Mouse (Mus musculus): Measurements from ENCODE around the gene Prss38.
A peak's percentile ranks its signal among the peaks of the same experiment; 100 is the strongest.
"Not testable (repeated sequence)": the region's sequence is repeated elsewhere in the genome, so short reads cannot be mapped to it uniquely, and the experiment has no call there.

Prss38 gene

GRCm38 (mm10) chr11:59377999-59378398 lies 2.5 kb upstream of the Prss38 start:
- DNase-seq (ENCODE audit: low read depth, low spot score): no peak

DNA sequence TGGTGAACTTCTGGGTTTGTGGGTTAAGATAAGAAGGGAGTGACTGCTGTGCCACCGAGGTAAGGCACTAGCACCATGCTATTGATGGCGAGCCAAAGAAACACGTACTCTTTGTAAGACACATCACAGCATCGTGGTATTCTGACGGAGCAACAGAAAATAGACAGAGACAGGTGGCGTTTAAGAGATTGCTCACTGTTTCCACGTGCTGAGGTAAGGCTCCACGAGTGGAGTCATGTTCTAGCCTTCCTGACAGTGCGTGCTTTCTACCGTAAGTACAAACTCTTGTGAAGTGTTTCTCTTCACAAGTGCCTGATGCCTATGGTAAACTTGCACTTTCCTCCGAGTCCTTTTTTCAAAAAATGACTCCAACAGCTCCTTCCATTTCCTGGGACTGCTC lies 5.6 kb downstream of the Prss38 start:
- no peak for DNase-seq (ENCODE audit: low read depth, low spot score)

GRCm38 (mm10) chr11:59367955-59368354 lies 7.5 kb downstream of the Prss38 start:
- DNase-seq (ENCODE audit: low read depth, low spot score): not testable (repeated sequence)

GRCm38 (mm10) chr11:59366633-59367032 lies 8.8 kb downstream of the Prss38 start:
- no peak for DNase-seq (ENCODE audit: low read depth, low spot score)

DNA sequence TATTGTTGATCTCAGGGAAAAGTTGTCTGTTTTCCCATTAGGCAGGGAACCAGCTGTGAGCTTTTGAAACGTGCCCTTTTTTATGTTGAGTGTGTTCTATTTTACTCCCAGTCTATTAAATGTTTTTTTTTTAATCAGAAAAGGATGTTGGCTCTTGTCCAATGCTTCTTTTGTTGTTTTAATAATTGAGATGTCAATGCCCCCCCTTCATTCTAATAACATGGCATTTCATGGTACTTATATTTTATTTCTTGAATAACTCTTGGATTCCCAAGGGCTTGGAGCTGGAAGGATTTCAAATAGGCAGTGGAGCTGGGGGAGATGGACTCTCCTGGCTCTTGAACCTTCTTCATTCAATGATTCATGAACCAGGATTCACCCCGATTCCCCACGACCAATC lies 9.4 kb downstream of the Prss38 start:
- DNase-seq (ENCODE audit: low read depth, low spot score): no peak

DNA sequence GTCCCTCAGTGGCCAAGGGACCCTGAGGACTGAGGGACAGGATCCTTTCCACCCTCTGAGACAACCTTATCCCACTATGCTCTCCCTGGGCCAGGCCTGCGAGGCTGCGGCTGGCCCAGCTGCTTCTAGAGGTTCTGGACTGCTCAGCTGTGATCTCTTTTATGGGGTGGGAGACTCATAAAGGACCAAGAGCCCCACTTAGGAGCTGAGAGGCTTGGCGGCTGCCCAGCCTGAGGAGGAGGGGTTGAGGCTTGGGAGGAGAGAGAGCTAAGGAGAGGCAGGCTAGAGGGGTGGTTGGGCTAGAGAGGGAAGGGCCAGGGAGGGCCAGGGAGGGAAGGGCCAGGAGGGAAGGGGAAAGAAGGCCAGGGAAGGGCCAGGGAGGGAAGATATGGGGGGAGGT lies 11.0 kb downstream of the Prss38 start:
- no peak for DNase-seq (ENCODE audit: low read depth, low spot score)

GRCm38 (mm10) chr11:59364007-59364406 lies 11.4 kb downstream of the Prss38 start:
- DNase-seq (ENCODE audit: low read depth, low spot score): no peak

DNA sequence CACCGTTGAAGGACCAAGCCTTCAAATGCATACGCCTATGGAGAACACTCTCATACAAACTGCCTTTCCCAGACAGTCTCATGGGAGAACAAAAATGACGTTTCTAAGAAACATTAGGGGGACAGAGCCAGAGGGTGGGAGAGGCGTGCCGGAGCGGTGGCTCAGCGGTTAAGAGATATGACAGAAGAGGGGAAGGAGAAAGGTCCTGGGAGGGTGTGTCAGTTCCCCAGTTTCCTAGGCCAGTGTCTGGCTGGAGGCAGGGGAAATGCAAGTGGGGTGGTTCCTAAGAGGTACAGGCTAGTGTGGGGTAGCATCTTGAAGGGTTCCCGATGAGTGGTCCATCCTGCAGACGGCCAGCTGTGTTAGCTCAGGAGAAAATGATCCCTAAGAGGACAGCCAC lies 14.2 kb downstream of the Prss38 start:
- no peak for DNase-seq (ENCODE audit: low read depth, low spot score)

DNA sequence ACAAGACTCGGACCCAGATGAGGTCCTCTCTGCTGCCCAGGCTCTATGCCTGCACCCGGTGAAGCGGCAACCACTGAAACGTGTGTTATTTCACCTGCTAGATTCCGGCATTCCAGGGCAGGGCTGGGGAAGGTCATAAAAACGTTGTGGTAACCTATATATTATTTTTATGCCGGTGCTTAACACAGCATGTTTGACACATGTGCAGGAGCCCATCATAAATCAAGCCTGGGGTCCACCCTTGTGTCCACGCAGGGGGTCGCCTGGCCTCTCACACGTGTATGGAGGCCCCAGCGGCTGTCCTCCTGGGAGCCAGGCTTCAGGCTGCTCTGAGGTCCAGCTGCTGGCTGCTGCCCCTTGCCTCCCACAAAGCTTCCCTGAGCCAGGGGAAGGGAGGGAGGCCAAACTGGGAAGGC lies 18.6 kb downstream of the Prss38 start:
- no peak for DNase-seq (ENCODE audit: low read depth, low spot score)

DNA sequence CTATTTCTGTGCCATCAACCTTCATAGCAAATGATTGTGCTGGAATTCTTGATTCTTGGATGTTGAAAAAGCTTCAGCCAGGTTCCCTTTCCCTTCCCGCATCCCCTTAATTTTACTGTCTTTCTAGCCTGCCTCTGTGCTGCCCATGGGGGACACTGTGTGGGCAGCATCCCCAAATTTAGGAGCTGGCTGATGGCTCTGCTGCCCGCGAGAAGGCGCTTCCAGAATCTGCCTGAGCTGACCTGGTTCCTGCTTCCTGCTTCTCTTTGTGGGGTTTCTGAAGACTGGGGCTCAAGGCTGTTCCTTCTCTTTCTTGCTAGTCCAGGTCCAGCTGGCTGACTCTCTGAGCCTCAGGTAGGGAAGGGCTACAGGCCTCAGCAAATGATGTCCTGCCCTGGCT lies 20.7 kb downstream of the Prss38 start:
- peak; percentile 50 for DNase-seq (ENCODE audit: low read depth, low spot score)

- DNase-seq (ENCODE audit: low read depth, low spot score): no peak
These were observed 25.1 kb downstream of the Prss38 start for GRCm38 (mm10) chr11:59350326-59350725.

GRCm38 (mm10) chr11:59346166-59346910 lies 29.1 kb downstream of the Prss38 start:
- no peak for DNase-seq (ENCODE audit: low read depth, low spot score)

GRCm38 (mm10) chr11:59342956-59343355 lies 32.5 kb downstream of the Prss38 start:
- DNase-seq (ENCODE audit: low read depth, low spot score): no peak

GRCm38 (mm10) chr11:59338736-59339120 lies 36.7 kb downstream of the Prss38 start:
- peak; percentile 93 for DNase-seq (ENCODE audit: low read depth, low spot score)

- DNase-seq (ENCODE audit: low read depth, low spot score): no peak
These were observed 37.3 kb downstream of the Prss38 start for GRCm38 (mm10) chr11:59337955-59338735.

DNA sequence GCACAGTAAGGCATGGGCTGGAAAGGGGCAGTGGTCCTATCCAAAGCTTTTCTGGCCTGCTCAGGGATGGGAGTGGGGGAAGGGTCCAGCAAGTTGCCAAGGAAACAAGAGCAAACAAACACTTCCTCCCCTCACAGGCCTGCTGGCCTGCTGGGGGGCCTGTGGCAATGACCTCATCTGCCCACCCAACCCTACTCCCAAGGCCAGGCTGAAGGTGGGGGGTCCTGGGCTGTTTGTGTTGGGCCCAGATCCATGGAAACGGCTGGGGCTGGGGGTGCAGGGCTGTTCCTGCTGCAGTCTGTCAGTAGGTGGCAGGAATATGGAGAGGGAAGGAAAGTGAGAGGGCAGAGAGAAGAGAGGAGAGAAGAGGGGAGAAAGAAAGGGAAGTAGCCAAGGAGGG lies 39.1 kb downstream of the Prss38 start:
- no peak for DNase-seq (ENCODE audit: low read depth, low spot score)

DNA sequence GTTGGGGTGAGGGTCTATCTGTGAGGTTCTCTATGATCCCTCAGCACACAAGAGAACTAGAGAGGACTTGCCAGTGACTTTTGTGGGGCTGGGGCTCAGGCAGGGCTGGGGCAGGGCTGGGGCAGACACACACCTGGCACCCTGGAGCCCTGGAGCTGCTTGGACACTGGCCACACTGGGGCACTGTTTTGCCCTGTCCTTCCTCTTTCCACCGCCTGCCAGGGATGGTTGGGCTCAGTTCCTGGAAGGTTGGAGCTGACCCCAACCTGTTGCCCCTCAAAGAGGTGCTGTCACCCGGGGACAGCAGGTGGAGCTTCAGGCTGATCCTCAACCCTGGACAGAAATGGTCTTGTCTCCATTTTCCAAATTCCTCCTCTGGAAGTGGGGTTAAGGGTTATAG lies 39.5 kb downstream of the Prss38 start:
- DNase-seq (ENCODE audit: low read depth, low spot score): no peak

DNA sequence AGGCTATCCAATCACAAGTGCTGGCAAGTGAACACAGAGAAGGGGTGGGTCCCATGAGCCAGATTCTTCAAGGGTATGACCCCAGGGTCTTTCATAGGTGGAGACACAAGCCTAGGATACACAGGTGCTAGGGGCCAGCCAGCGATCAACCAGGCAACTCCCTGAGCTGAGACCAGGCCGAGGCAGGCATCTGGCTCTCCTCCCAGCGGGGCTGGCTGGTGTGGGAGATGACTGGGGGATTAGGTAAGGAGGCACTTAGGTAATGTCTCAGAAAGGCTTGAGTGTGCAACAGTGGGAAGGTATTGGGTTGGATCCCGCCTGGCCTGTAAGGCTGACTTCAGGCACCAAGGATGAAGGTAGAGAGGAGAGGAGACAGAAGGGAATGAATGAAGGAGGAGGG lies 40.3 kb downstream of the Prss38 start:
- no peak for DNase-seq (ENCODE audit: low read depth, low spot score)

- DNase-seq (ENCODE audit: low read depth, low spot score): peak; percentile 52
These were observed 42.5 kb downstream of the Prss38 start for GRCm38 (mm10) chr11:59332938-59333337.

GRCm38 (mm10) chr11:59331167-59331869 lies 44.1 kb downstream of the Prss38 start:
- DNase-seq (ENCODE audit: low read depth, low spot score): no peak

GRCm38 (mm10) chr11:59330560-59330959 lies 44.9 kb downstream of the Prss38 start:
- DNase-seq (ENCODE audit: low read depth, low spot score): no peak

- DNase-seq (ENCODE audit: low read depth, low spot score): no peak
These were observed 45.8 kb downstream of the Prss38 start for GRCm38 (mm10) chr11:59329616-59330015.

Measured in telencephalon, adult 2 months (tissue).